Mouse (Mus musculus): ENCODE data around the gene Pdf.
"Not testable (repeated sequence)": the region's sequence is repeated elsewhere in the genome, so short reads cannot be mapped to it uniquely, and the experiment has no call there.

Pdf gene

GRCm38 (mm10) chr8:107036626-107037025 lies 11.8 kb downstream of the Pdf start:
- peak; percentile 26 for DNase-seq (ENCODE audit: low spot score)

- no peak for DNase-seq (ENCODE audit: low spot score)
Measured at GRCm38 (mm10) chr8:107035641-107036040, 12.8 kb downstream of the Pdf start.

- DNase-seq (ENCODE audit: low spot score), result not testable (repeated sequence)
Measured at GRCm38 (mm10) chr8:107033609-107034008, 14.8 kb downstream of the Pdf start.

GRCm38 (mm10) chr8:107031577-107032090 lies 16.8 kb downstream of the Pdf start:
- no peak for DNase-seq (ENCODE audit: low spot score)

- DNase-seq (ENCODE audit: low spot score), result peak; percentile 98
Measured at GRCm38 (mm10) chr8:107030650-107031576, 17.5 kb downstream of the Pdf start, which contains the start of gene Vps4a. TSS of gene Vps4a (plus strand) at chr8:107031222.

- DNase-seq (ENCODE audit: low spot score), result no peak
Measured at GRCm38 (mm10) chr8:107030058-107030457, 18.4 kb downstream of the Pdf start.

GRCm38 (mm10) chr8:107029310-107029709 lies 19.1 kb downstream of the Pdf start:
- no peak for DNase-seq (ENCODE audit: low spot score)

GRCm38 (mm10) chr8:107023479-107023878 lies 24.9 kb downstream of the Pdf start:
- DNase-seq (ENCODE audit: low spot score), result no peak

- DNase-seq (ENCODE audit: low spot score), result no peak
Measured at GRCm38 (mm10) chr8:107014915-107015314, 33.5 kb downstream of the Pdf start.

GRCm38 (mm10) chr8:107012666-107013065 lies 35.7 kb downstream of the Pdf start:
- DNase-seq (ENCODE audit: low spot score), result no peak

- DNase-seq (ENCODE audit: low spot score), result no peak
Measured at GRCm38 (mm10) chr8:107007795-107008194, 40.6 kb downstream of the Pdf start.

GRCm38 (mm10) chr8:107002532-107002931 lies 45.9 kb downstream of the Pdf start:
- peak; percentile 86 for DNase-seq (ENCODE audit: low spot score)

GRCm38 (mm10) chr8:106999068-106999467 lies 49.3 kb downstream of the Pdf start:
- peak; percentile 25 for DNase-seq (ENCODE audit: low spot score)

- DNase-seq (ENCODE audit: low spot score), result no peak
Measured at GRCm38 (mm10) chr8:106997416-106997815, 51.0 kb downstream of the Pdf start.

GRCm38 (mm10) chr8:106996339-106996738 lies 52.1 kb downstream of the Pdf start:
- DNase-seq (ENCODE audit: low spot score), result not testable (repeated sequence)

Measured in ovary, postnatal 36 days (tissue).